Mouse (Mus musculus): ENCODE data around the gene Fgfr2. TPM values are rescaled to one million over a fixed set of nuclear protein-coding genes. Genes with fewer than 3 reads are reported as not detected.

Fgfr2 gene
- polyA plus RNA-seq, 1 experiment from 2014 or later, result 34.1 TPM

- no peaks in the 10 kb centered on the region for H3K4me1 ChIP-seq (replicated peaks)
- no peak for ATAC-seq (ENCODE audit: insufficient number of reproducible peaks, low FRiP score)
Observed at GRCm38 (mm10) chr7:130898373-130898772, 2224.8 kb downstream of the Fgfr2 start.

GRCm38 (mm10) chr7:130897201-130897600 lies 2225.9 kb downstream of the Fgfr2 start:
- H3K4me1 ChIP-seq (replicated peaks), result no peaks in the 10 kb centered on the region; the same call in 1 of the 2 replicates
- no peak overlapping the region for H3K9ac ChIP-seq
- no peak for ATAC-seq (ENCODE audit: insufficient number of reproducible peaks, low FRiP score)
- no peaks in the 10 kb centered on the region for H3K27me3 ChIP-seq (replicated peaks)
- H3K27ac ChIP-seq (ENCODE audit: poor library complexity, severe bottlenecking), result no peak overlapping the region
- no peak overlapping the region for H3K4me3 ChIP-seq
- 89% methylated on average over 10 of the region's 10 CpGs for WGBS
- no peaks in the 10 kb centered on the region for H3K9me3 ChIP-seq (replicated peaks)
- no peak overlapping the region for H3K4me2 ChIP-seq
- peaks cover 46% of the 10 kb centered on the region for H3K36me3 ChIP-seq

More at GRCm38 (mm10) chr7:130898373-130898772, 2224.8 kb downstream of the Fgfr2 start:
- WGBS, result 82% methylated on average over 4 of the region's 4 CpGs
- Histone ChIP-seq H3K9ac (no peak overlapping the region), H3K27ac (ENCODE audit: poor library complexity, severe bottlenecking) (no peak overlapping the region), H3K9me3 (replicated peaks) (no peaks in the 10 kb centered on the region), H3K4me2 (no peak overlapping the region), H3K27me3 (replicated peaks) (no peaks in the 10 kb centered on the region), H3K4me3 (no peak overlapping the region), H3K36me3 (peaks cover 39% of the 10 kb centered on the region)

GRCm38 (mm10) chr7:130896064-130896463 lies 2227.1 kb downstream of the Fgfr2 start:
- peaks cover 51% of the 10 kb centered on the region for H3K36me3 ChIP-seq
- ATAC-seq (ENCODE audit: insufficient number of reproducible peaks, low FRiP score), result no peak
- no peaks in the 10 kb centered on the region for H3K27me3 ChIP-seq (replicated peaks)
- H3K9me3 ChIP-seq (replicated peaks), result no peaks in the 10 kb centered on the region
- H3K4me2 ChIP-seq, result no peak overlapping the region
- WGBS, result 81% methylated on average over 3 of the region's 3 CpGs
- H3K27ac ChIP-seq (ENCODE audit: poor library complexity, severe bottlenecking), result no peak overlapping the region
- no peak overlapping the region for H3K9ac ChIP-seq
- H3K4me1 ChIP-seq (replicated peaks), result peaks cover 2% of the 10 kb centered on the region
- no peak overlapping the region for H3K4me3 ChIP-seq

GRCm38 (mm10) chr7:130895618-130895945 lies 2227.6 kb downstream of the Fgfr2 start:
- H3K27me3 ChIP-seq (replicated peaks), result no peaks in the 10 kb centered on the region
- H3K9ac ChIP-seq, result no peak overlapping the region
- WGBS, result 85% methylated on average over 2 of the region's 2 CpGs
- H3K27ac ChIP-seq (ENCODE audit: poor library complexity, severe bottlenecking), result no peak overlapping the region
- peaks cover 46% of the 10 kb centered on the region for H3K36me3 ChIP-seq
- H3K4me3 ChIP-seq, result no peak overlapping the region
- no peak for ATAC-seq (ENCODE audit: insufficient number of reproducible peaks, low FRiP score)
- H3K4me2 ChIP-seq, result no peak overlapping the region
- peaks cover 5% of the 10 kb centered on the region for H3K4me1 ChIP-seq (replicated peaks)
- H3K9me3 ChIP-seq (replicated peaks), result no peaks in the 10 kb centered on the region

GRCm38 (mm10) chr7:130894931-130895617 lies 2228.1 kb downstream of the Fgfr2 start:
- peaks cover 44% of the 10 kb centered on the region for H3K36me3 ChIP-seq
- ATAC-seq (ENCODE audit: insufficient number of reproducible peaks, low FRiP score), result no peak

GRCm38 (mm10) chr7:130892973-130893372 lies 2230.2 kb downstream of the Fgfr2 start:
- Histone ChIP-seq H3K9ac (no peak overlapping the region), H3K4me2 (no peak overlapping the region), H3K4me1 (replicated peaks) (peaks cover 24% of the 10 kb centered on the region), H3K36me3 (peaks cover 34% of the 10 kb centered on the region), H3K4me3 (no peak overlapping the region), H3K9me3 (replicated peaks) (no peaks in the 10 kb centered on the region), H3K27ac (ENCODE audit: poor library complexity, severe bottlenecking) (no peak overlapping the region), H3K27me3 (replicated peaks) (no peaks in the 10 kb centered on the region)
- WGBS, result 75% methylated on average over 6 of the region's 6 CpGs
- no peak for ATAC-seq (ENCODE audit: insufficient number of reproducible peaks, low FRiP score)

More at GRCm38 (mm10) chr7:130894931-130895617, 2228.1 kb downstream of the Fgfr2 start:
- Histone ChIP-seq H3K27me3 (replicated peaks) (no peaks in the 10 kb centered on the region), H3K4me1 (replicated peaks) (peaks cover 10% of the 10 kb centered on the region), H3K9me3 (replicated peaks) (no peaks in the 10 kb centered on the region), H3K4me2 (no peak overlapping the region), H3K9ac (no peak overlapping the region), H3K4me3 (no peak overlapping the region), H3K27ac (ENCODE audit: poor library complexity, severe bottlenecking) (no peak overlapping the region)
- WGBS, result 85% methylated on average over 9 of the region's 9 CpGs

- H3K27ac ChIP-seq (ENCODE audit: poor library complexity, severe bottlenecking), result 0 out of 2 replicates have a peak overlapping the region, but pooled peaks have one; percentile 21
- no peaks in the 10 kb centered on the region for H3K27me3 ChIP-seq (replicated peaks)
- WGBS, result 10% methylated on average over 2 of the region's 2 CpGs
- ATAC-seq (ENCODE audit: insufficient number of reproducible peaks, low FRiP score), result no peak
- H3K4me2 ChIP-seq, result no peak overlapping the region
- H3K9me3 ChIP-seq (replicated peaks), result no peaks in the 10 kb centered on the region
- H3K4me1 ChIP-seq (replicated peaks), result peaks cover 32% of the 10 kb centered on the region
- no peak overlapping the region for H3K9ac ChIP-seq
- no peak overlapping the region for H3K4me3 ChIP-seq
- H3K36me3 ChIP-seq, result peaks cover 20% of the 10 kb centered on the region
Observed at GRCm38 (mm10) chr7:130890871-130891270, 2232.3 kb downstream of the Fgfr2 start.

- Histone ChIP-seq H3K36me3 (peaks cover 34% of the 10 kb centered on the region), H3K9ac (no peak overlapping the region), H3K27ac (ENCODE audit: poor library complexity, severe bottlenecking) (peak overlapping the region; percentile 90), H3K4me1 (replicated peaks) (peaks cover 32% of the 10 kb centered on the region), H3K4me2 (peak overlapping the region; percentile 46), H3K4me3 (no peak overlapping the region), H3K9me3 (replicated peaks) (no peaks in the 10 kb centered on the region), H3K27me3 (replicated peaks) (no peaks in the 10 kb centered on the region)
- ATAC-seq (ENCODE audit: insufficient number of reproducible peaks, low FRiP score), result no peak
- WGBS, result 21% methylated on average over 3 of the region's 3 CpGs
Observed at GRCm38 (mm10) chr7:130887946-130888345, 2235.2 kb downstream of the Fgfr2 start.

GRCm38 (mm10) chr7:130886246-130886645 lies 2236.9 kb downstream of the Fgfr2 start:
- no peak overlapping the region for H3K4me2 ChIP-seq
- 63% methylated on average over 3 of the region's 3 CpGs for WGBS
- no peak overlapping the region for H3K4me3 ChIP-seq
- H3K27me3 ChIP-seq (replicated peaks), result no peaks in the 10 kb centered on the region
- ATAC-seq (ENCODE audit: insufficient number of reproducible peaks, low FRiP score), result no peak
- H3K9ac ChIP-seq, result no peak overlapping the region
- H3K4me1 ChIP-seq (replicated peaks), result peaks cover 32% of the 10 kb centered on the region
- peaks cover 26% of the 10 kb centered on the region for H3K36me3 ChIP-seq
- no peaks in the 10 kb centered on the region for H3K9me3 ChIP-seq (replicated peaks)
- H3K27ac ChIP-seq (ENCODE audit: poor library complexity, severe bottlenecking), result no peak overlapping the region

GRCm38 (mm10) chr7:130884161-130884560 lies 2239.0 kb downstream of the Fgfr2 start:
- Histone ChIP-seq H3K4me2 (no peak overlapping the region), H3K4me1 (replicated peaks) (peaks cover 22% of the 10 kb centered on the region), H3K36me3 (peaks cover 33% of the 10 kb centered on the region), H3K4me3 (no peak overlapping the region), H3K9me3 (replicated peaks) (no peaks in the 10 kb centered on the region), H3K9ac (no peak overlapping the region), H3K27ac (ENCODE audit: poor library complexity, severe bottlenecking) (no peak overlapping the region), H3K27me3 (replicated peaks) (no peaks in the 10 kb centered on the region)
- no peak for ATAC-seq (ENCODE audit: insufficient number of reproducible peaks, low FRiP score)
- WGBS, result 78% methylated on average over 2 of the region's 2 CpGs

- no peak for ATAC-seq (ENCODE audit: insufficient number of reproducible peaks, low FRiP score)
- H3K9ac ChIP-seq, result no peak overlapping the region
- peak overlapping the region; percentile 47 for H3K4me2 ChIP-seq
- no peaks in the 10 kb centered on the region for H3K9me3 ChIP-seq (replicated peaks)
- peak overlapping the region; percentile 24 for H3K4me3 ChIP-seq
- H3K4me1 ChIP-seq (replicated peaks), result peaks cover 8% of the 10 kb centered on the region
- 35% methylated on average over 3 of the region's 3 CpGs for WGBS
- no peaks in the 10 kb centered on the region for H3K36me3 ChIP-seq
- 0 out of 2 replicates have a peak, but pooled peaks cover 4% of the 10 kb centered on the region for H3K27me3 ChIP-seq (replicated peaks)
- H3K27ac ChIP-seq (ENCODE audit: poor library complexity, severe bottlenecking), result no peak overlapping the region
Observed at GRCm38 (mm10) chr7:130867256-130867655, 2255.9 kb downstream of the Fgfr2 start.

GRCm38 (mm10) chr7:130866640-130867039 lies 2256.5 kb downstream of the Fgfr2 start:
- WGBS, result under 1% methylated on average over 13 of the region's 13 CpGs

More at GRCm38 (mm10) chr7:130866640-130867039, 2256.5 kb downstream of the Fgfr2 start:
- H3K4me2 ChIP-seq, result peak overlapping the region; percentile 67
- peak overlapping the region; percentile 74; the same call in 1 of the 2 replicates for H3K27ac ChIP-seq (ENCODE audit: poor library complexity, severe bottlenecking)
- peak overlapping the region; percentile 90 for H3K9ac ChIP-seq
- H3K36me3 ChIP-seq, result no peaks in the 10 kb centered on the region
- no peaks in the 10 kb centered on the region for H3K9me3 ChIP-seq (replicated peaks)
- peak overlapping the region; percentile 86 for H3K4me3 ChIP-seq
- H3K4me1 ChIP-seq (replicated peaks), result peaks cover 8% of the 10 kb centered on the region
- H3K27me3 ChIP-seq (replicated peaks), result 0 out of 2 replicates have a peak, but pooled peaks cover 7% of the 10 kb centered on the region
- ATAC-seq (ENCODE audit: insufficient number of reproducible peaks, low FRiP score), result no peak
